11 mouse cellular contexts compared by ENCODE assay signal in genomic region chr4:12627158-12627871, GRCm38 (mm10).
"Had no signal": no experiment of that assay in that cellular context is flagged by ENCODE, and none has a peak within 500 bp of the region (broad histone marks: within the 10 kb centered on the region; RNA-seq: fewer than 3 reads in every experiment).

No protein-coding gene starts in this region.

- H3K27ac ChIP-seq: left cerebral cortex, adult 2 months; midbrain, embryonic 15.5 days; neural tube, embryonic 12.5 days; stomach, postnatal 0 days had no signal

- ATAC-seq: lung, postnatal 0 days; midbrain, embryonic 15.5 days had no signal

- H3K36me3 ChIP-seq: limb, embryonic 10.5 days; midbrain, embryonic 15.5 days; neural tube, embryonic 12.5 days had no signal

- DNase-seq: kidney, adult 2 months; kidney, postnatal 25 days; lung, adult 2 months; lung, postnatal 36 days; thymus, postnatal 4 days had no signal

- H3K27me3 ChIP-seq: midbrain, embryonic 15.5 days had no signal

- H3K4me3 ChIP-seq: left cerebral cortex, adult 2 months; limb, embryonic 10.5 days; midbrain, embryonic 15.5 days; neural tube, embryonic 12.5 days had no signal

- H3K4me2 ChIP-seq: midbrain, embryonic 15.5 days; neural tube, embryonic 12.5 days had no signal

- H3K9me3 ChIP-seq: limb, embryonic 10.5 days; midbrain, embryonic 15.5 days; neural tube, embryonic 12.5 days had no signal

- H3K4me1 ChIP-seq: midbrain, embryonic 15.5 days had no signal

- H3K9ac ChIP-seq: midbrain, embryonic 15.5 days; neural tube, embryonic 12.5 days had no signal
